Mouse (Mus musculus) neural tube, embryonic 12.5 days (tissue): ENCODE data around the gene Hap1. TPM values are rescaled to one million over a fixed set of nuclear protein-coding genes. Genes with fewer than 3 reads are reported as not detected.
A peak's percentile ranks its signal among the peaks of the same experiment; 100 is the strongest.
"Not testable (repeated sequence)": the region's sequence is repeated elsewhere in the genome, so short reads cannot be mapped to it uniquely, and the experiment has no call there.

ENCODE experiments used
- ATAC-seq: fragments of 200-750 bp; cut with Nextera tagmentation; 2 replicates; pipeline ENCODE4 v1.8.0; 2017; ENCODE audit warnings: low read depth, mild to moderate bottlenecking, moderate TSS enrichment, moderate library complexity; ENCODE audit not compliant: low FRiP score
- H3K27ac ChIP-seq: fragments of 300-500 bp; sonication (generic); 2 replicates; pipeline ENCODE4 v1.5.1; 2016
- H3K27me3 ChIP-seq: fragments of 300-500 bp; sonication (generic); replicated peaks from 2 replicates; pipeline ENCODE4 v1.6.1; 2016; ENCODE audit warnings: mild to moderate bottlenecking
- H3K36me3 ChIP-seq: fragments of 300-500 bp; sonication (generic); 2 replicates; pipeline ENCODE4 v1.6.1; 2016; ENCODE audit warnings: mild to moderate bottlenecking
- H3K4me1 ChIP-seq: fragments of 300-500 bp; sonication (generic); 2 replicates; pipeline ENCODE4 v1.6.1; 2016
- H3K4me2 ChIP-seq: fragments of 300-500 bp; sonication (generic); replicated peaks from 2 replicates; pipeline ENCODE4 v1.6.1; 2016; ENCODE audit warnings: mild to moderate bottlenecking
- H3K4me3 ChIP-seq: fragments of 300-500 bp; sonication (generic); 2 replicates; pipeline ENCODE4 v1.5.1; 2016
- H3K9ac ChIP-seq: fragments of 300-500 bp; sonication (generic); 2 replicates; pipeline ENCODE4 v1.6.1; 2016; ENCODE audit warnings: mild to moderate bottlenecking
- H3K9me3 ChIP-seq: fragments of 300-500 bp; sonication (generic); 2 replicates; pipeline ENCODE4 v1.6.1; 2016; ENCODE audit warnings: mild to moderate bottlenecking
- WGBS: fragments of 180-500 bp; shearing (Covaris S2); methylation state at CpG from one replicate; pipeline ENCODE4 v1.1.7; 2016; 5-methylcytosine and 5-hydroxymethylcytosine counted together
- polyA plus RNA-seq: library from polyadenylated mRNA; unstranded; fragments of >200 nt; fragmentation: Nextera tagmentation; extraction: Ambion mirVana; gene quantifications from 2 replicates; pipeline ENCODE4 v1.2.1, GENCODE M21; 2016

Gene Hap1
- polyA plus RNA-seq, 1 experiment from 2014 or later: 39.9 TPM

GRCm38 (mm10) chr11:100335731-100336130 lies 20.2 kb downstream of the Hap1 start:
- peaks cover 25% of the 10 kb centered on the region for H3K4me1 ChIP-seq

GRCm38 (mm10) chr11:100333944-100334457 lies 21.9 kb downstream of the Hap1 start, which contains the start of gene Gast:
Gene Gast (plus strand): TSS chr11:100334407.
- Histone ChIP-seq H3K4me3 (no peak within 1 kb of the TSS), H3K27me3 (no peaks in the 10 kb centered on the region), H3K4me2 (no peak within 1 kb of the TSS; the same call in 1 of the 2 replicates), H3K9ac (no peak within 1 kb of the TSS), H3K9me3 (no peaks in the 10 kb centered on the region), H3K27ac (no peak within 1 kb of the TSS), H3K36me3 (no peaks in the 10 kb centered on the region), H3K4me1 (peaks cover 30% of the 10 kb centered on the region)
- ATAC-seq: no peak
- 84% methylated on average over 6 of the region's 6 CpGs for WGBS

More at GRCm38 (mm10) chr11:100335731-100336130, 20.2 kb downstream of the Hap1 start:
- no peak for ATAC-seq
- H3K4me3 ChIP-seq: no peak overlapping the region
- no peak overlapping the region for H3K27ac ChIP-seq
- H3K4me2 ChIP-seq: peak overlapping the region; percentile 24; the same call in 1 of the 2 replicates
- no peaks in the 10 kb centered on the region for H3K9me3 ChIP-seq
- no peaks in the 10 kb centered on the region for H3K36me3 ChIP-seq
- WGBS: 46% methylated on average over 3 of the region's 3 CpGs
- H3K27me3 ChIP-seq: no peaks in the 10 kb centered on the region
- no peak overlapping the region for H3K9ac ChIP-seq

GRCm38 (mm10) chr11:100332766-100333515 lies 23.0 kb downstream of the Hap1 start:
- H3K27me3 ChIP-seq: no peaks in the 10 kb centered on the region
- no peak overlapping the region for H3K9ac ChIP-seq
- H3K36me3 ChIP-seq: no peaks in the 10 kb centered on the region
- H3K4me1 ChIP-seq: peaks cover 30% of the 10 kb centered on the region
- no peaks in the 10 kb centered on the region for H3K9me3 ChIP-seq
- peak overlapping the region; percentile 66 for H3K27ac ChIP-seq
- ATAC-seq: peak; percentile 68
- H3K4me3 ChIP-seq: no peak overlapping the region
- WGBS: 46% methylated on average over 9 of the region's 9 CpGs
- H3K4me2 ChIP-seq: peak overlapping the region; percentile 9; the same call in 1 of the 2 replicates

GRCm38 (mm10) chr11:100330816-100331375 lies 25.0 kb downstream of the Hap1 start:
- peaks cover 30% of the 10 kb centered on the region for H3K4me1 ChIP-seq
- WGBS: 64% methylated on average over 8 of the region's 8 CpGs
- not testable (repeated sequence) for H3K27me3 ChIP-seq, H3K9ac ChIP-seq, H3K4me2 ChIP-seq, H3K4me3 ChIP-seq, ATAC-seq, H3K36me3 ChIP-seq, H3K27ac ChIP-seq, H3K9me3 ChIP-seq

GRCm38 (mm10) chr11:100330235-100330634 lies 25.7 kb downstream of the Hap1 start:
- no peak for ATAC-seq
- no peak overlapping the region for H3K9ac ChIP-seq
- peaks cover 27% of the 10 kb centered on the region for H3K4me1 ChIP-seq
- no peak overlapping the region for H3K27ac ChIP-seq
- no peak overlapping the region for H3K4me2 ChIP-seq
- 57% methylated on average over 16 of the region's 16 CpGs for WGBS
- H3K9me3 ChIP-seq: no peaks in the 10 kb centered on the region
- no peak overlapping the region for H3K4me3 ChIP-seq
- no peaks in the 10 kb centered on the region for H3K36me3 ChIP-seq
- H3K27me3 ChIP-seq: no peaks in the 10 kb centered on the region

- Histone ChIP-seq H3K36me3 (no peaks in the 10 kb centered on the region; the same call in 1 of the 2 replicates), H3K9ac (no peak overlapping the region), H3K4me3 (no peak overlapping the region), H3K27me3 (no peaks in the 10 kb centered on the region), H3K27ac (no peak overlapping the region), H3K4me2 (no peak overlapping the region), H3K4me1 (peaks cover 11% of the 10 kb centered on the region; the same call in 1 of the 2 replicates), H3K9me3 (no peaks in the 10 kb centered on the region)
- 90% methylated on average over 6 of the region's 6 CpGs for WGBS
- no peak for ATAC-seq
Observed at GRCm38 (mm10) chr11:100327761-100328160, 28.2 kb downstream of the Hap1 start.

- no peaks in the 10 kb centered on the region for H3K27me3 ChIP-seq
- ATAC-seq: no peak
- no peak overlapping the region for H3K4me2 ChIP-seq
- H3K4me1 ChIP-seq: peaks cover 8% of the 10 kb centered on the region; the same call in 1 of the 2 replicates
- no peak overlapping the region for H3K4me3 ChIP-seq
- no peaks in the 10 kb centered on the region for H3K9me3 ChIP-seq
- H3K27ac ChIP-seq: no peak overlapping the region
- H3K36me3 ChIP-seq: peaks cover 4% of the 10 kb centered on the region; the same call in 1 of the 2 replicates
- H3K9ac ChIP-seq: no peak overlapping the region
- 68% methylated on average over 11 of the region's 11 CpGs for WGBS
Observed at GRCm38 (mm10) chr11:100327316-100327715, 28.6 kb downstream of the Hap1 start.

- Histone ChIP-seq H3K9me3 (no peaks in the 10 kb centered on the region), H3K27ac (no peak overlapping the region), H3K4me3 (no peak overlapping the region), H3K36me3 (peaks cover 13% of the 10 kb centered on the region), H3K4me2 (no peak overlapping the region), H3K4me1 (peaks cover 10% of the 10 kb centered on the region; the same call in 1 of the 2 replicates), H3K27me3 (no peaks in the 10 kb centered on the region), H3K9ac (no peak overlapping the region)
- ATAC-seq: no peak
- WGBS: 76% methylated on average over 11 of the region's 11 CpGs
Observed at GRCm38 (mm10) chr11:100325062-100325629, 30.8 kb downstream of the Hap1 start.

- no peaks in the 10 kb centered on the region for H3K9me3 ChIP-seq
- no peak overlapping the region for H3K4me3 ChIP-seq
- WGBS: 19% methylated on average over 3 of the region's 3 CpGs
- H3K4me1 ChIP-seq: peaks cover 7% of the 10 kb centered on the region; the same call in 1 of the 2 replicates
- H3K27me3 ChIP-seq: no peaks in the 10 kb centered on the region
- peaks cover 13% of the 10 kb centered on the region for H3K36me3 ChIP-seq
- no peak overlapping the region for H3K9ac ChIP-seq
- H3K4me2 ChIP-seq: no peak overlapping the region
- no peak for ATAC-seq
- H3K27ac ChIP-seq: no peak overlapping the region
Observed at GRCm38 (mm10) chr11:100323578-100323977, 32.4 kb downstream of the Hap1 start.

GRCm38 (mm10) chr11:100322591-100323258 lies 33.2 kb downstream of the Hap1 start:
- Histone ChIP-seq H3K27me3 (no peaks in the 10 kb centered on the region), H3K9me3 (no peaks in the 10 kb centered on the region), H3K4me1 (peaks cover 7% of the 10 kb centered on the region; the same call in 1 of the 2 replicates), H3K27ac (no peak overlapping the region), H3K9ac (no peak overlapping the region), H3K36me3 (peaks cover 13% of the 10 kb centered on the region), H3K4me2 (no peak overlapping the region; the same call in 1 of the 2 replicates), H3K4me3 (no peak overlapping the region)
- 62% methylated on average over 3 of the region's 3 CpGs for WGBS
- no peak for ATAC-seq

- not testable (repeated sequence) for ATAC-seq
Observed at GRCm38 (mm10) chr11:100321479-100322305, 34.2 kb downstream of the Hap1 start.

More at GRCm38 (mm10) chr11:100321479-100322305, 34.2 kb downstream of the Hap1 start:
- not testable (repeated sequence) for H3K4me1 ChIP-seq, H3K9ac ChIP-seq, H3K27me3 ChIP-seq, H3K9me3 ChIP-seq, H3K4me3 ChIP-seq, H3K27ac ChIP-seq
- 84% methylated on average over 7 of the region's 7 CpGs for WGBS
- H3K4me2 ChIP-seq: peak overlapping the region; percentile 14
- peaks cover 13% of the 10 kb centered on the region for H3K36me3 ChIP-seq
